Mouse (Mus musculus): ENCODE results near the gene Olfr9.

DNA sequence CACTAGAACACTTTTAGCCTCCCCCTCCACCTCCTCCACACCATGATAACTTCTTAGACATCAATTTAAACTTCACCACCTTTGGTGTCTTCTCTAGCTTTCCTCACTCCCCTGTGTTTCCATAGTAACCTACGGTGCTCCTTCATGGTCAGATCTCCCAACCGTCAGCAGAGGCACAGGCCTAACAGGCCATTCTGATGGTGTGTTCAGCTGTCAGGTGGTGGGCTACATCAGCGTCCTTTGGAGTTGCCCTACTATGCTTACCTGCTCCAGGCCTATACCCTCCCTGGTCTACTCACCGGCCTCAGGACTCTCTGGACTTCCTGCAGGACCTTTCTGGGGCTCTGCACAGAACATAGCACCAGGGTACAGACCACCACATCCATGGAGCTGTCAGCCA, 29.1 kb upstream of the Olfr9 start:
- no peak for TF ChIP-seq MAX (IDR thresholded peaks at IDR 0.05)
- no peak for TF ChIP-seq CTCF (IDR thresholded peaks at IDR 0.05; ENCODE audit: control insufficient read depth, insufficient read depth, insufficient read length)
- no peak for TF ChIP-seq USF1 (IDR thresholded peaks at IDR 0.05; ENCODE audit: low read depth)
